Mouse (Mus musculus) cerebellum, adult 11 months (tissue): ENCODE results near the gene Zc3h4.
A peak's percentile ranks its signal among the peaks of the same experiment; 100 is the strongest.

Experiments
- DNase-seq: peaks from one replicate; pipeline ENCODE4 v3.0.0; 2022

Zc3h4 gene

DNA sequence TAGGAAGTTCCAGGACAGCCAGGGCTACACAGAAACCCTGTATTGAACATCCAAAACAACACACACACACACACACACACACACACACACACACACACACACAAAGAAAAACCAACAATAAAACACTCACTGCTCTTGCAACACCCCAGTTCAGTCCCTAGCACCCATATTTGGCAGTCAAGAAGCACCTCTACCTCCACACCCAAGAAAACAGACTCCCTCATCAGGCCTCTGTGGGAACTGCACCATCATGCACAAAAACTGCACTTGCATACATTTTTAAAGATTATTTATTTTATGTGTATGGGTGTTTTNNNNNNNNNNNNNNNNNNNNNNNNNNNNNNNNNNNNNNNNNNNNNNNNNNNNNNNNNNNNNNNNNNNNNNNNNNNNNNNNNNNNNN is 40.5 kb downstream of the Zc3h4 start:
- DNase-seq: no peak

GRCm38 (mm10) chr7:16451656-16452055 is 50.9 kb downstream of the Zc3h4 start:
- DNase-seq: no peak

- peak; percentile 85 for DNase-seq
Measured at GRCm38 (mm10) chr7:16452587-16453073, 51.9 kb downstream of the Zc3h4 start, which contains the start of gene Tmem160. Tmem160 (plus strand) TSS chr7:16452779.

DNA sequence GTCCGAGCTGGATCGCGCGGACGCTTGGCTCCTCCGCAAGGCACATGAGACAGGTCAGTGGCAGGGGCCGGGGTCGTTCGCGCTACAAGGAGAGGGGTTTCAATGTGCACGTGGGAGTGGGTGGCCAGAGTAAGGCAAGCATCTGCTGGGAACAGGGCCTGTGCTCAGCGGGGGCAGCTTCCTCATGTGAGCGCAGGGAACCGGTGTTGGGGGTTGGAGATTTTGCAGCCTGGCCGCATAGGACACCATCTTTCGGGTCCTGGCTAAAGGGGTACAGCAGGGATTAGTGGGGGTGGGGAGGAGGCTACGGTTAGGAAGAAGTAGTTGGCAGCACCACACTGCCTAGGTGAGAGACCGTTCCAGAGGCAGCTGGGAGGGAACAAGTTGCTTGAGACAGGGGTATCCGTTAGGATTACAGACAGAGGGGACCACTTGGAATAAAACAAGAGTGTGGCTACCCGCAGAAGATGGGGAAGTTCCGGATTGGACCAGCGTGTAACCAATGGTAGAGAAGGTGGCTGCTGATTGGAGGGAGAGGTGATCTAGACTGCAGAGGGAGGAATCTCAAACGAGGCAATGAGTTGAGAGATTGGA is 52.5 kb downstream of the Zc3h4 start:
- peak; percentile 42 for DNase-seq

DNA sequence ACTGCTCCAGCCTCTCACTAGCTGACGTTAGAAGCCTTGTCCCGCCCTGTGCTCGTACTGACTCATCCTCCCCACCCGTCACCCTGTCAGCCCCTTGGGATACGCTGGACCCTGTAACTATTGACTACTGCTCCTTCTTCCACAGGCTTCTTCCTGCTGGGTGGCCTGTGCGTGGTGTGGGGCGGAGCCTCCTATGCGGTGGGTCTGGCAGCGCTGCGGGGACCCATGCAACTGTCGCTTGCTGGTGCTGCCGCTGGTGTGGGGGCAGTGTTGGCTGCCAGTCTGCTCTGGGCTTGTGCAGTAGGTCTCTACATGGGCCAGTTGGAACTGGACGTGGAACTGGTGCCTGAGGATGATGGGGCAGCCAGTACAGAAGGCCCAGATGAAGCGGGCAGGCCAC is 54.3 kb downstream of the Zc3h4 start:
- DNase-seq: no peak

GRCm38 (mm10) chr7:16456289-16456688 is 55.6 kb downstream of the Zc3h4 start:
- DNase-seq: no peak

DNA sequence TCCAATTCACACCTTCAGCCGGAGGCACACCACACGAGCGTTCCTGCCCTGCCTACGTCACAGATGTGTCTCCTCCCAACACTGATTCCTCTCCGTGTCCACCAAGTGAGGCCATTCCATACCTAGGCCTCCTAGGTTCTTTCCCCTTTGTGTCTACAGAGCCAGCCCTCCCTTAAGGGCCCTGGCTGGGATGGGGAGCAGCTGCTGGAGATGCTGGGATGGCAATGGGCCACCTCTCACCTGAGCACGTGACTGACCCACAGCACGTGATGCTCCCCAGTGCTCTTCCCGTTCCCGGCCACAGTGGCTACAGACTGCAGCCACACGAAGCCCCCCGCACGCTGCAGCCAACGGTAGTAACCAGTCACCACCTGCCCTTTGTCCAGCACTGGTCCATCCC is 59.9 kb downstream of the Zc3h4 start:
- DNase-seq: peak; percentile 40

DNA sequence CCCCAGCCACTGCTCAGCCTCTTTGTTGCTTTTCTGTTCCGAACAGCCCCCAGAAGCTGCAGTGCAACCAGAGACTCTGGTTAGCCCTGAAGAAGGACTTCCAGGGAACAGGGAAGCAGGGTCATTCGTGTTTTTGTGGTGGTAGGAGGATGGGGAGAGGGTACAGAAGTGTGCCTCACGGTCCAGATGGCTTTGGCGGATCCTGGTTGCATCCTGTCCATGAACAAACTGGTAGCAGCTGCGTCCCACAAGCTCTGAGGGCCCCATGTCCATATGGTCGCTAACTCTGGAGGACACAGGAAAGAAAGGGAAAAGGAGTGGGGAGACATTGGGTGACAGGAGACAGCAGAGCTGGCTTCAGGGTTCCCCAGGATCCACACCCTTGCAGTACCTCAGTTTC is 60.4 kb downstream of the Zc3h4 start:
- no peak for DNase-seq

GRCm38 (mm10) chr7:16461705-16462104 is 61.0 kb downstream of the Zc3h4 start:
- DNase-seq: no peak

- peak; percentile 72 for DNase-seq
Measured at GRCm38 (mm10) chr7:16463214-16463613, 62.5 kb downstream of the Zc3h4 start.

- peak; percentile 69 for DNase-seq
Measured at GRCm38 (mm10) chr7:16465160-16465559, 64.5 kb downstream of the Zc3h4 start.

- DNase-seq: no peak
Measured at GRCm38 (mm10) chr7:16465568-16465967, 64.9 kb downstream of the Zc3h4 start.

GRCm38 (mm10) chr7:16466565-16466964 is 65.9 kb downstream of the Zc3h4 start:
- no peak for DNase-seq

DNA sequence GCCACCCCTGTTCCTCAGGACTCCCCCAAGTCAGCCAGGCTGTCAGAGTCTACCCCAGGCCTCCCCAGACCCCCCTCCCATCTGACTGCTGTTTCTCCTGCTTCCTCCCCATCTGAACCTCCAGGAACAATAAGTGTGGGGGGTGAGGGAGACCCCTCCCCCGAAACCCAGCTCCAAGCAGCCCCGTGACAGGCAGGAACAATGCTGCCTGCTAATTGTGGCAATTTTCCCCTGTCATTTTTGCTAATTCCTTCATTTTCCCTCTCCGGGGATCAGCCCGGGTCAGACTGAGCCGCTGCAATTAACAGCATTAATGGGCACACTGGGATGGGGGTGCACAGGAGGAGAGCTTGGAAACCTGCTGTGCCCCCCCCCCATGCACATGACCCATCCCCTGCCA is 67.4 kb downstream of the Zc3h4 start:
- no peak for DNase-seq

DNA sequence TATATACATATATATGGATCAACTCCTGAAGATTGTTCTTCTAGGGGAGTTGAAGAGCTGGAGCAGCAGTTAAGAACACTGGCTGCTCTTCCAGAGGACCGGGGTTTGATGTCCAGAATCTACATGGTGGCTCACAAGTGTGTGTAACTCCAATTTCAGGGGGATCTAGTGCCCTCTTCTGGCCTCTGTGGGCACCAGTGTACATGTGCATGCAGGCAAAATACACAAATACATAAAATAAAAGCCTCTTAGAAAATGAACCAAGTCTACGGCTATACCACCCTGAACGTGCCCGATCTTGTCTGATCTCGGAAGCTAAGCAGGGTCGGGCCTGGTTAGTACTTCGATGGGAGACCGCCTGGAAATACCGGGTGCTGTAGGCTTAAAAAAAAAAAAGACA is 70.8 kb downstream of the Zc3h4 start:
- no peak for DNase-seq

DNA sequence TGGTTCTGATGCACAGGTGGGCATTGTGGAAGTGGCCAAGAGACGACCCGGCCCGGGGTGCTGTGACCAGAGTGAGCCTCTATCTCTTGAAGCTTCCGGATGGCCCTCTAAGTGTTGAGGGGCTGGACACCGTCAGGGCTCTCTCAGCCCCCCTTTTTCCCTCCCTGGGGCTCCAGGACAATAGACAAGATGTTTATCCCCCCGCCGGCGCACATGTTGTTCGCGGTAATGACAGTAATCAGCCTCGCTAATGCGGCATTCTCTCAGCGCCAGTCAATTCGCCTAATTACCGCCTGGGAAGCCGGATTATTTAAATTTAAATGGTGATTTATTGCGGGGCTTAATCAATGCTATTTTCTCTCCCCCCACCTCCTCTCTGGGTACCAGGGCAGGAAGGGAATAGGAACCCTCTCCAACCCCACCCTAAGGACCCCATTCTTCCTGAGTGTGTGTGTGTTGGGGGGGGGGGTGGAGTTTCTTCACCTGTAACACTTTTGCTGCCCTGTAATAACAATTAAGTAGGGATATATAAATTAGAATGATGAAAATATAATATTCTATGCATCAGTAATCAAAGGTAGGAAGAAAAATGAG is 71.5 kb downstream of the Zc3h4 start:
- no peak for DNase-seq

DNA sequence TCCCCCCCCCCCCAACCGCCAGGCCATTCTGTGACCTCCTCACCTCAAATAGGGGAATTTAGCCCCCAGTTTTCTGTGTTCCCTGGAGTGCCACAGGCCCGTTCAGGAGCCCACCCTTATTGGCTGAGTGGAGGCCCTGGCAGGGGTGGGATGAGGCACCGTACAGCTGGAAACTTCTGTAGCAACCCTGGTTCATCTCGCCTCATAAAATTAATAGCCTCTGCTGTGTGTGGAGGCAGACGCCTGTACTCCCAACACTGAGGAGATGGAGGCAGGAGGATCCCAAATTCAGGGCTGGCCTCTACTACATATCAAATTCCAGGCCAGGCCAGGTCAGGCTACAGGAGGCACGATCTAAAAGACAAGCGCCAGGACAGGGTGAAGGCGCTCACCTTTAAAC is 73.1 kb downstream of the Zc3h4 start:
- DNase-seq: no peak

- no peak for DNase-seq
Measured at GRCm38 (mm10) chr7:16474445-16474844, 73.7 kb downstream of the Zc3h4 start.

GRCm38 (mm10) chr7:16475321-16475720 is 74.6 kb downstream of the Zc3h4 start:
- DNase-seq: no peak

DNA sequence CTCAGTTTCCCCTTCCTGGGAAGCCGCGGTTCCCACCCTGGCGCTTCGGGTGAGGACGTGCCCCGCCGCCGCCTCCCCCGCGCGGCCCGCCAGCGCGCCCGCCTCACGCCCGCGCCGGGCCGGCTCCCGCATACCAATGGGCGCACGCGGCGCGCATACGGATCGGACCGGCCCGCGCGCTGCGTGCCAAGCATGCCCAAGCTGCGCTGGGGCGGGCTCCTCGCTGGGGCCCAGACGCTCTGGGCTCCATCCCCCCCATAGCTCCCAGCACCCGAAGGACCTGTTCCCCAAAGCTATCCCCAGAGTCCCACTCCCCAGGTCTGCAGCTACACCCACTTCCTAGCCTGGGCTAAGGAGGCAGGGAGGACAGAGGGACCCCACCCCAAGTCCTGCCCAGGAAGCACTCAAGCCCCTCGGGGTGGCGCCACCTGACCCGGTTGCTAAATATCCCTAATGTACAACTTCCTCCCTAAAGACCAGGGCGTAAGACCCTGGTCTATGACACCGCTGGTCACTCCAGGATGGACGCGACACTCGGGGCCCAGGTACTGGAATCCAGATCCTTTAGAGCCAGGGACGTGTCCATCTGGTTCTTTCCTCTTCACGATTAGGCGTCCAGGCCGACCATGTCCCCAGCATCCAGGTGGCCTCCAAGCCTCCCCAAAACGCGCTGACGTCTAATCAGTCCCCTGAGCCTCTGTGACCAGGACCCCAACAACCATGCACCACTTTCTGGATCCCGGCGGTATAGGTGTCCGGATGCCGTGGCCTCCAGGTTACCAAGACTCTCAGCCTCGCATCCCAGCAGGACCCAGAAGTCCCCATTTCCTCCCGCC is 75.3 kb downstream of the Zc3h4 start:
- no peak for DNase-seq

DNA sequence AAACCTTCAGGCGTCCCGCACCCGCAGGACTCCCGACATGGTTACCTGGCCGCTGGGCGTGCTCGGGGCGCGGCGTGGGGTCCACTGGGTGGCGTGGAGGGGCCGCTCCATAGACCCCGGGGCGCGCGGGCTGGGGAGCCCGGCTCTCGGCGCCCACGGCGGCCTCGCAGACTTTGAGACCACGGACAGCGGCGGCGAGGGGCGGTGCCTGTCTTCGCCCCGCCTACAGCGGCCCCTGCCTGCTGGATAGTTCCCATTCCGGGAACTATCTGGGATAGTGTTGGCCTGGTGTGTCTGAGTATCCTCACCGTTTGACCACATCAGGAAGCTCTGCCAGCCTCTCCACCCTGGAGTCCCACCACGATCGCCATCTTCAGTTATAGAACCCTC is 75.9 kb downstream of the Zc3h4 start:
- no peak for DNase-seq

- no peak for DNase-seq
Measured at GRCm38 (mm10) chr7:16477628-16478027, 76.9 kb downstream of the Zc3h4 start, which contains the start of gene Npas1. Npas1 (minus strand) TSS chr7:16477728.
